Mouse (Mus musculus): ENCODE data around the gene Hist1h4d.

DNA sequence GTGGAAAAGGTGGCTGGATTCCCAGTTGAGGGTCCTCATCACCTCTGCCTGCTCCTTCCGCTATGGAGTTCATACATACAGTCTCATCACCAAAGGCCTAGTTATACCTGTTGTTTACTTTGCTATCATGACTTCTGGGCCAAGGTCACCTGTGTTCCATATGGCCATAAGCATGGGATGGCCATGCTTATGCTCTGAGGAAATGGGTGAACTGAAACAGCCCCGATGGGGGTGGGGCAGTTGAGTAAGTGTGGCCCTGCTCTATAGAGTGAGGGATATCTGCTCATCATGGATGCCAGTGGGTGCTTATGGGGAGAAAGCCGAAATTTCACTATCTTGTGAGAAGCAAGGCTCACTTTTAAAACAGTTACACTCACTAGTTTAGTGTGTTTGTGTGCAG is 23.7 kb downstream of the Hist1h4d start:
- TF ChIP-seq POLR2A (IDR thresholded peaks at IDR 0.05; ENCODE audit: borderline replicate concordance, extremely low read depth, insufficient read depth, insufficient read length, poor library complexity, severe bottlenecking) (no peak), CTCF (IDR thresholded peaks at IDR 0.05; ENCODE audit: borderline replicate concordance, extremely low read depth, insufficient read depth, insufficient read length) (no peak)

Measured in brain, embryonic 14.5 days (tissue).